Mouse (Mus musculus) limb, embryonic 15.5 days (tissue): ENCODE measurements around the gene Cgrrf1. TPM values are rescaled to one million over a fixed set of nuclear protein-coding genes. Genes with fewer than 3 reads are reported as not detected.

Source experiments
- ATAC-seq: fragments of 200-750 bp; cut with Nextera tagmentation; 2 replicates; pipeline ENCODE4 v1.8.0; 2017; ENCODE audit warnings: low read depth, moderate TSS enrichment; ENCODE audit not compliant: insufficient number of reproducible peaks, low FRiP score, low TSS enrichment
- H3K27ac ChIP-seq: fragments of 300-500 bp; sonication (generic); 2 replicates; pipeline ENCODE4 v1.5.1; 2015; ENCODE audit warnings: moderate library complexity, mild to moderate bottlenecking, inconsistent platforms
- H3K27me3 ChIP-seq: fragments of 300-500 bp; sonication (generic); 2 replicates; pipeline ENCODE4 v1.6.1; 2015; ENCODE audit warnings: inconsistent platforms
- H3K36me3 ChIP-seq: fragments of 300-500 bp; sonication (generic); 2 replicates; pipeline ENCODE4 v1.6.1; 2015; ENCODE audit warnings: inconsistent platforms
- H3K4me1 ChIP-seq: fragments of 300-500 bp; sonication (generic); 2 replicates; pipeline ENCODE4 v1.6.1; 2015; ENCODE audit warnings: inconsistent platforms
- H3K4me2 ChIP-seq: fragments of 300-500 bp; sonication (generic); 2 replicates; pipeline ENCODE4 v1.6.1; 2015; ENCODE audit warnings: mild to moderate bottlenecking, inconsistent platforms
- H3K4me3 ChIP-seq: fragments of 300-500 bp; sonication (generic); 2 replicates; pipeline ENCODE4 v1.5.1; 2015; ENCODE audit warnings: mild to moderate bottlenecking, inconsistent platforms
- H3K9ac ChIP-seq: fragments of 300-500 bp; sonication (generic); 2 replicates; pipeline ENCODE4 v1.6.1; 2015; ENCODE audit warnings: inconsistent platforms
- H3K9me3 ChIP-seq: fragments of 300-500 bp; sonication (generic); 2 replicates; pipeline ENCODE4 v1.6.1; 2016; ENCODE audit warnings: inconsistent platforms
- WGBS: fragments of 180-500 bp; shearing (Covaris S2); methylation state at CpG from one replicate; pipeline ENCODE4 v1.1.7; 2015; 5-methylcytosine and 5-hydroxymethylcytosine counted together
- polyA plus RNA-seq: library from polyadenylated mRNA; unstranded; fragments of >200 nt; fragmentation: Nextera tagmentation; extraction: Ambion mirVana; gene quantifications from 2 replicates; pipeline ENCODE4 v1.2.1, GENCODE M21; 2015

Cgrrf1 gene
- polyA plus RNA-seq, 1 experiment from 2014 or later, result 21.0 TPM

GRCm38 (mm10) chr14:46881581-46882430, 49.9 kb downstream of the Cgrrf1 start:
- Histone ChIP-seq H3K36me3 (no peaks in the 10 kb centered on the region), H3K27ac (peak overlapping the region; percentile 96), H3K4me2 (peak overlapping the region; percentile 92), H3K4me3 (peak overlapping the region; percentile 73), H3K27me3 (no peaks in the 10 kb centered on the region), H3K9ac (peak overlapping the region; percentile 90), H3K9me3 (no peaks in the 10 kb centered on the region), H3K4me1 (peaks cover 30% of the 10 kb centered on the region)
- 3% methylated on average over 40 of the region's 40 CpGs for WGBS
- ATAC-seq, result peak; percentile 17; the same call in 1 of the 2 replicates

- peaks cover 30% of the 10 kb centered on the region for H3K4me1 ChIP-seq
- no peaks in the 10 kb centered on the region for H3K36me3 ChIP-seq
- H3K9me3 ChIP-seq, result no peaks in the 10 kb centered on the region
- no peaks in the 10 kb centered on the region for H3K27me3 ChIP-seq
- ATAC-seq, result peak; percentile 85
- under 1% methylated on average over 53 of the region's 54 CpGs for WGBS
- peak within 1 kb of the TSS; percentile 92 for H3K4me2 ChIP-seq
- peak within 1 kb of the TSS; percentile 96 for H3K27ac ChIP-seq
- H3K4me3 ChIP-seq, result peak within 1 kb of the TSS; percentile 73
- peak within 1 kb of the TSS; percentile 90 for H3K9ac ChIP-seq
Observed at GRCm38 (mm10) chr14:46882431-46883067, 50.6 kb downstream of the Cgrrf1 start, which contains the start of gene Samd4. Gene Samd4, plus strand, starts transcription at chr14:46882854.

- H3K9me3 ChIP-seq, result no peaks in the 10 kb centered on the region
- H3K4me2 ChIP-seq, result peak overlapping the region; percentile 92
- peak overlapping the region; percentile 73 for H3K4me3 ChIP-seq
- H3K27me3 ChIP-seq, result no peaks in the 10 kb centered on the region
- peaks cover 30% of the 10 kb centered on the region for H3K4me1 ChIP-seq
- peak; percentile 53 for ATAC-seq
- under 1% methylated on average over 65 of the region's 70 CpGs for WGBS
- peak overlapping the region; percentile 96 for H3K27ac ChIP-seq
- H3K9ac ChIP-seq, result peak overlapping the region; percentile 90
- H3K36me3 ChIP-seq, result no peaks in the 10 kb centered on the region
Observed at GRCm38 (mm10) chr14:46883068-46883870, 51.3 kb downstream of the Cgrrf1 start.

- peaks cover 30% of the 10 kb centered on the region for H3K4me1 ChIP-seq
- H3K4me2 ChIP-seq, result peak overlapping the region; percentile 92
- H3K9me3 ChIP-seq, result no peaks in the 10 kb centered on the region
- peak overlapping the region; percentile 91 for H3K27ac ChIP-seq
- 0% methylated on average over 18 of the region's 29 CpGs for WGBS
- peak overlapping the region; percentile 64 for H3K9ac ChIP-seq
- ATAC-seq, result peak; percentile 35
- H3K27me3 ChIP-seq, result no peaks in the 10 kb centered on the region
- H3K4me3 ChIP-seq, result peak overlapping the region; percentile 73
- peaks cover 2% of the 10 kb centered on the region; the same call in 1 of the 2 replicates for H3K36me3 ChIP-seq
Observed at GRCm38 (mm10) chr14:46883871-46884441, 52.0 kb downstream of the Cgrrf1 start.

GRCm38 (mm10) chr14:46884701-46885428, 52.9 kb downstream of the Cgrrf1 start:
- peak overlapping the region; percentile 73 for H3K4me3 ChIP-seq

GRCm38 (mm10) chr14:46885429-46885755, 53.5 kb downstream of the Cgrrf1 start:
- peak overlapping the region; percentile 91 for H3K27ac ChIP-seq
- peak overlapping the region; percentile 73 for H3K4me3 ChIP-seq
- ATAC-seq, result no peak
- H3K9ac ChIP-seq, result 0 out of 2 replicates have a peak overlapping the region, but pooled peaks have one; percentile 64
- no peaks in the 10 kb centered on the region for H3K27me3 ChIP-seq
- WGBS, result 3% methylated on average over 7 of the region's 7 CpGs
- H3K4me2 ChIP-seq, result peak overlapping the region; percentile 92
- no peaks in the 10 kb centered on the region for H3K9me3 ChIP-seq
- peaks cover 30% of the 10 kb centered on the region for H3K4me1 ChIP-seq
- H3K36me3 ChIP-seq, result peaks cover 14% of the 10 kb centered on the region; the same call in 1 of the 2 replicates

More at GRCm38 (mm10) chr14:46884701-46885428, 52.9 kb downstream of the Cgrrf1 start:
- under 1% methylated on average over 47 of the region's 52 CpGs for WGBS
- peak overlapping the region; percentile 64 for H3K9ac ChIP-seq
- H3K36me3 ChIP-seq, result peaks cover 10% of the 10 kb centered on the region; the same call in 1 of the 2 replicates
- H3K4me1 ChIP-seq, result peaks cover 30% of the 10 kb centered on the region
- H3K9me3 ChIP-seq, result no peaks in the 10 kb centered on the region
- peak overlapping the region; percentile 91 for H3K27ac ChIP-seq
- ATAC-seq, result peak; percentile 10; the same call in 1 of the 2 replicates
- H3K4me2 ChIP-seq, result peak overlapping the region; percentile 92
- H3K27me3 ChIP-seq, result no peaks in the 10 kb centered on the region

- Histone ChIP-seq H3K4me2 (peak overlapping the region; percentile 92), H3K4me3 (peak overlapping the region; percentile 73), H3K27ac (peak overlapping the region; percentile 91), H3K9me3 (no peaks in the 10 kb centered on the region), H3K4me1 (peaks cover 30% of the 10 kb centered on the region), H3K27me3 (no peaks in the 10 kb centered on the region), H3K36me3 (peaks cover 17% of the 10 kb centered on the region; the same call in 1 of the 2 replicates), H3K9ac (0 out of 2 replicates have a peak overlapping the region, but pooled peaks have one; percentile 64)
- 20% methylated on average over 5 of the region's 5 CpGs for WGBS
- no peak for ATAC-seq
Observed at GRCm38 (mm10) chr14:46885891-46886301, 54.0 kb downstream of the Cgrrf1 start.

- H3K9me3 ChIP-seq, result no peaks in the 10 kb centered on the region
- no peak for ATAC-seq
Observed at GRCm38 (mm10) chr14:46889096-46889495, 57.2 kb downstream of the Cgrrf1 start.

GRCm38 (mm10) chr14:46893961-46894360, 62.0 kb downstream of the Cgrrf1 start:
- Histone ChIP-seq H3K36me3 (peaks cover 30% of the 10 kb centered on the region), H3K27me3 (no peaks in the 10 kb centered on the region), H3K9me3 (no peaks in the 10 kb centered on the region), H3K4me1 (peaks cover 26% of the 10 kb centered on the region), H3K9ac (no peak overlapping the region), H3K4me3 (no peak overlapping the region), H3K4me2 (no peak overlapping the region), H3K27ac (0 out of 2 replicates have a peak overlapping the region, but pooled peaks have one; percentile 63)
- no peak for ATAC-seq
- WGBS, result 68% methylated on average over 10 of the region's 10 CpGs

More at GRCm38 (mm10) chr14:46889096-46889495, 57.2 kb downstream of the Cgrrf1 start:
- H3K27ac ChIP-seq, result no peak overlapping the region
- H3K36me3 ChIP-seq, result peaks cover 20% of the 10 kb centered on the region; the same call in 1 of the 2 replicates
- peaks cover 27% of the 10 kb centered on the region for H3K4me1 ChIP-seq
- H3K4me2 ChIP-seq, result no peak overlapping the region
- no peak overlapping the region for H3K9ac ChIP-seq
- H3K27me3 ChIP-seq, result no peaks in the 10 kb centered on the region
- 77% methylated on average over 4 of the region's 4 CpGs for WGBS
- H3K4me3 ChIP-seq, result no peak overlapping the region

- peaks cover 15% of the 10 kb centered on the region; the same call in 1 of the 2 replicates for H3K36me3 ChIP-seq
- no peak for ATAC-seq
- H3K27me3 ChIP-seq, result no peaks in the 10 kb centered on the region
- H3K4me1 ChIP-seq, result peaks cover 28% of the 10 kb centered on the region
- 78% methylated on average over 5 of the region's 5 CpGs for WGBS
- H3K4me2 ChIP-seq, result no peak overlapping the region
- H3K9ac ChIP-seq, result no peak overlapping the region
- no peaks in the 10 kb centered on the region for H3K9me3 ChIP-seq
- H3K27ac ChIP-seq, result no peak overlapping the region
- no peak overlapping the region for H3K4me3 ChIP-seq
Observed at GRCm38 (mm10) chr14:46897953-46898352, 66.0 kb downstream of the Cgrrf1 start.
